Mouse (Mus musculus): ENCODE data around the gene Gpatch3.
A peak's percentile ranks its signal among the peaks of the same experiment; 100 is the strongest.

Gene Gpatch3

DNA sequence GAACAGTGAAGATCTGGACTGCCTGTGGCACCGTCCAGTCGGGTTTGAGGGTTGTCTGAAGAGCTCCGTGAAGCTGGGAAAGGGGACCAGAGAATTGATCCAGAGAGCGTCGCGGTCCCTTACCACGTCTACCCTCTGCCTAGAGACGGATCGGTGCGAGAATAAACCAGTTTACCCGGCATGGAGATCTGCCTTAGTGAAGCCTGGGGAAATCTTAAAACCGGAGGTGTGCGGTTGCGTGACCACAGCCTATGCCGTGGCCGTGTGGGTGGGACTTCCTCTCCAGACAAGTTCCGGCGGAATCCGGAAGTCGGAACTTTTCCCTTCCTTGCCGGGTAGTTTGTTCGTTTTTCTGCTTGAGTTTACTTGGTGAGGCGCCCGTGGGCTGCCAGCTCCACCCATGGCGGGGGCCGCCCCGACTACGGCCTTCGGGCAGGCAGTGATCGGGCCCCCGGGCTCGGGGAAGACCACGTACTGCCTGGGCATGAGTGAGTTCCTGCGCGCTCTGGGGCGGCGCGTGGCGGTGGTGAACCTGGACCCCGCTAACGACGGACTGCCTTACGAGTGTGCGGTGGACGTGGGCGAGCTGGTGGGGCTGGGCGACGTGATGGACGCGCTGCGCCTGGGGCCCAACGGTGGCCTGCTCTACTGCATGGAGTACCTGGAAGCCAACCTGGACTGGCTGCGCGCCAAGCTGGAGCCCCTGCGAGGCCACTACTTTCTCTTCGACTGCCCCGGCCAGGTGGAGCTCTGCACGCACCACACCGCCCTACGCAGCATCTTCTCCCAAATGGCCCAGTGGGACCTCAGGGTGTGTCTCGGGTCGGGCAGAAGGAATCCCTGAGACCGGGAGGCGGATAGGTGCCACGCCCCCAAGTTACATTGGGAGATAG lies 9.8 kb downstream of the Gpatch3 start, which contains the start of gene Gpn2:
Gpn2 (plus strand) TSS at position 304 of the 893 bp plus-strand sequence.
- peak; percentile 75 for DNase-seq (ENCODE audit: low read depth, low spot score)

DNA sequence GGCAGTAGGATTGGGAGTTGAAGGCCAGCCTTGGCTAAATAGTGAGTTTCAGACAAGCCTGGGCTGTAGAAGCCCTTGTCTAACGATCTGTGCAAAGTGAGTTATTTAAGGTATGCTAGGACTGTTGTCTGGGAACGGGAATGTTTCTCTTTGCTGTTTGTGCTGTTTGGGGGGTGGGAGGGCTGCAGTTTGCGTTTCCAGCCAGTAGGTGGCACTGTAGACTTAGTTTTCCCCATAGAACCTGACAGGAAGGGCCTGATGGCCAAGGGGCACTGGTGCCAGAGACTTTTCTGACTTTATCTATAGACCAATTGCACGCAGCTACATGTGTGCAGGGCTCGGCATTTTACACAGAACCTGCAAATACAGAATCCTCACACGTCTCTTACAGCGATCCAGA lies 18.0 kb downstream of the Gpatch3 start:
- peak; percentile 69 for DNase-seq (ENCODE audit: low read depth, low spot score)

DNA sequence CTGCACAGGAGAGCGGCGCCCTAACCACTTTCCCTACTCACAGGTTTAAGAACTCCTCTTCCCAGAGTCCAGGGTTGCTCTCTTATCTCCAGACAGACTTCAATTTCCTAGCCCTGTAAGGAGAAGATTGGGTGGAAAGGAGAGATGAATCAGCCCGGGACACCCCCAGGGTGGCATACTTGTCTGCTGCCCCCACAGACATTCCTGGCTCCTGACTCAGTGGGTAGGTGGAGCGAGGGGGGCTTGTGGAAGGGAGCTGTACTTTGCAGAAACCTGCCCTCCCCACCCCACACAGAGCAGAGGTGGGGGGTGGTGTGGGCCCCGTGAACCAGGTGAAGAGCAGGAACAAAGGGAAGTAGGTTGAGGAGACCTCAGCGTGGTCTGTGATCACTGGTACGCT lies 21.0 kb downstream of the Gpatch3 start:
- DNase-seq (ENCODE audit: low read depth, low spot score), result no peak

DNA sequence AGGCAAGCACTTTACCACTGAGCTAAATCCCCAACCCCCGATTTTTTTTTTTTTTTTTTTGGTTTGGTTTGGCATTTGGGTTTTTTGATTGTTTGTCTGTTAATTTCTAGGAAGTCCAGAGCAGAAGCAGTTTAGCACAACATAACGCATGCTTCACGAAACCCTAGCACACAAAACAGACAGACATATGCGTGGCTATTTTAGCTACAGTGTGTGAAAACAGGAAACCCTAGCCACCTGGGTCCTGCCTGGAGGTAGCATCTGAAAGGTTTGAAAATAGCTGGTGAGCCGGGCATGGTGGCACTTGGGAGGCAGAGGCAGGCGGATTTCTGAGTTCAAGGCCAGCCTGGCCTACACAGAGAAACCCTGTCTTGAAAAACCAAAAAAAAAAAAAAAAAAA lies 21.5 kb downstream of the Gpatch3 start:
- no peak for DNase-seq (ENCODE audit: low read depth, low spot score)

DNA sequence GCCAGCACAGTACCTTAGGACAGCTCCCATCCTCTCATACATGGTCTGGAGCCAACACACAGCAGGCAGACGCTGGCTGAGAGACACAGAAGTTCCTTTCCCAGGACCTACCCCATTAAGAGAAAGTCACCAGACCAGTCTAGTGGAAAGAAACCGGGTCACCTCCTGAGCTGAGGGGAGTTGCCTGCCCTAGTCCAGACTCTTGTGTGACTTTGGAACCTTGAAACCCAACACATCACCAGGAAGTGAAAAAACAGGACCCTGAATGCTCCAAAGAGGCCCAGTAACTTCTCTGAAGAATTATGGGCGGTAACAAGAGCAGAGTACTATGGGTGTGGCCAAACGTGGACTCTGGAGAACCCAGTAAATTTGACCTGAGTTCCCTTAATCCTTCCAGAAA lies 24.1 kb downstream of the Gpatch3 start:
- no peak for DNase-seq (ENCODE audit: low read depth, low spot score)

DNA sequence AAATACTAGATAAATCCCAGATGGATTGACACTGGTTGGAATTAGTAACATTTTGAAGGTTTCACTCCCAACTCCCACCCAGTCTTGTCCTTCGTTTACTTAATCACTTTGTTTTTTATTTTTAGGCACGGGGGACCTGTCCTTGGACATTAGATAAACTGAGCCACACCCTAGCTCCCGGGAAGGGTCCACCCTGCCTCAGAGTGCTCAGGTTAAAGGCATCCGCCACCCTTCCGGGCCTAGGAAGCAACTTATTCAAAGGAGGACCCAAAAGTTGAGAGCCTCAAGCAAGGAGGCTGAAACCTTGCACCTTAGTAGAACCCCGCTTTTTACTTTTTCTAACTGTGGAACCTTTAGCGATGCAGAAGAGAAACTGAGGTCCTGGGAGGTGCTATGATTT lies 24.6 kb downstream of the Gpatch3 start:
- DNase-seq (ENCODE audit: low read depth, low spot score), result no peak

DNA sequence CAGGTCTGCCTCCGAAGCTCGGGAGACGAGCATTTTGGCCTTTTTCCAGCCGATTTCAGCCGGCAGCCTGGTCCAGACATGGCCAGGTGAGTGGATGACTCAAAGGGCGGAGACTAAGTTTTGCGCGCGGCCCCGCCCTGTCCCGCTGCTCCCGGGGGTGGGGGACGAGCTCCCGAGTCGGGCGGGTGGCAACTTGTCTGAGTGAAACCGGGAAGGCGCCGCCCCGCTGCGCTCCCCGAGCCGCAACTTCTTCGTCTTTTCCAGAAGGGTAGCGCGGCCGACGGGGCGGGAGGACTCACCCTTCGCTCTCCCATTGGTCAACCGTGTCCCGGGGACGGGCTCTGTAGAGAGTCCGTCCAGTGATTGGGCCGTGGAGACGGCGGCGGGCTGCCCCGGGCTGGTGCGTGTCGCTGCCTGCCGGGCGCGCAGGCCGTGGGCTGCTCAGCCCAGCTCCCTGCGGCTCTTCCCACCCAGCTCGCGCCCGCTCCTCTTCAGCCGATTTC lies 25.1 kb downstream of the Gpatch3 start:
- peak; percentile 58 for DNase-seq (ENCODE audit: low read depth, low spot score)

DNA sequence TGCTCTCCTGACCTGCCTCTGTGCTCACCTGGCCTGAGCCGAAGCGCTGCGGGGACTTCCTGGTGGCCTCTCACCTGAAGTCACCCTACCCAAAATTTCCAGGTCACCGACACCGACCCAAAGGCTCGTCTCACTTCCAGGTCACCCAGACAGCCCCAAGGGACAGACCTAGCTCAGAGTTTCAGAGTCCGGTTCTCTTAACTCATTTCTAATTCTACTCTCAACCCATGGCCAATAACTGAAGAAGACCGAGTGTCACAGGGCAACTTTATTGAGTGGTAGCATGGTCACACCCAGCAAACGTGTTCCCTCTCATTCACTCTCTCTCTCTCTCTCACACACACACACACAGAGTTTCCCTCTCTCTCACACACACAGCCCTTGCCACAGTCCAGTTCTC lies 25.8 kb downstream of the Gpatch3 start:
- DNase-seq (ENCODE audit: low read depth, low spot score), result no peak

DNA sequence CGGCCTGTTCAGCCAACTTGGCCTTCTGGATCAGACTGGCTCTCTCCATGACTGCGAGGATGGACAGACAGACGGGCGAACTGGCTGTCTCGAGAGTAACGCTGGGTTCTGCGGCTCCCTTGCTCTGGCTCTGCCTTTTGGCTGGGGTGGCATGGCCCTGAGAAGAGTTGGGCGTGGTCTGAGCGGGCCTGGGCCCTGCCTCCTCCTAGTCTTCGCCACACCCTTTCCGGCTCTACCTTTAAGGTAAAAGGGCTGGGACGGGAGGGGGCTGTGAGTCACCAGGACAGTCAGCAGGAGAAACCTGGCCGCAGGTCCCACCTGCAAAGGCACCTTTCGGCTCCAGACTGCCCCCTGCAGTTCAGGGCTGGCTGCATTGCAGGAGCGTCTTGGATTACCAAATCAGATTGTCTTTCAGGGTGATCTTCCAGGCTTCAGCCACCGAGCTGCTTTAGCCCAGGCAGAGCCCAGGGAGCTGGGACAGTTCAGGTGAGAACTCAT lies 27.2 kb downstream of the Gpatch3 start, which contains the start of gene Sfn:
Sfn (minus strand) TSS at position 448 of the 498 bp plus-strand sequence.
- no peak for DNase-seq (ENCODE audit: low read depth, low spot score)

DNA sequence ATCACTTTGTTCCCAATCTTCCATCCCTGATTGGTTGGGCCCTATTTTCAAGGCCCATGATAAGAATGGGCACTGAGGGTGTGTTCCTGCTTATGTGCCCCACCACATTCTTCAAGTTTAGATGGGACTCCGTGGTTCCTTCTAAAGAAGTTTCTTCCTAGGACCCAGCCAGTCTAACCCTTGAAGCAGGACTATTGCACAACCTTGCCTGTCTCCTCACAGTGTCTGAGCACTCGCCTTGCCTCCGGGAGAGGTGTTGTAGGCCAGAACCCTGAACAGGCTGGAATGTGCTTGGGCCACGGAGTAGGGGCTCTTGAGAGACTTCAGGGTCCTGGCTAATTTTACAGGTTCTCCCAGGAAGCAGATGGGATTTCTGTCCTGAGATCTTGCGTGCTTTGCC lies 28.5 kb downstream of the Gpatch3 start:
- no peak for DNase-seq (ENCODE audit: low read depth, low spot score)

DNA sequence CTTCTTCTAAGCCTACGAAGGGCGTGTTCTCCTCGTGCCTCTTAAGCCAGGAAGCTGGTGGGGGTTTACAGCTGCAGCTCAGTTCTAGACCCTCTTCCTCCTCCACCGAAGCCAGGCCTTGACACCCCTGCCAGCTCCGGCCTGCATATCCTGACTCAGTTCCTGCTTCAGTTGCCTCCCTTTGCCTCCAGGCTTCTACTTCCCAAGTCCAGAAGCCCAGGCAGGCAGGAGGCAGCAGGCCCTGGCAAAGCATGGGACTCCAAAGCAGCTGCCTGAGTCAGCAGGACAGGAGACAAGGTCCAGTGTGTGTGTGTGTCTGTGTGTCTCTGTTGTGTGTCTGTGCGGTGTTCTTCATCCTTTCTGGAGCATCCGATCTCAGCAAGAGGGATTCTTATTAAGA lies 29.6 kb downstream of the Gpatch3 start:
- DNase-seq (ENCODE audit: low read depth, low spot score), result no peak

DNA sequence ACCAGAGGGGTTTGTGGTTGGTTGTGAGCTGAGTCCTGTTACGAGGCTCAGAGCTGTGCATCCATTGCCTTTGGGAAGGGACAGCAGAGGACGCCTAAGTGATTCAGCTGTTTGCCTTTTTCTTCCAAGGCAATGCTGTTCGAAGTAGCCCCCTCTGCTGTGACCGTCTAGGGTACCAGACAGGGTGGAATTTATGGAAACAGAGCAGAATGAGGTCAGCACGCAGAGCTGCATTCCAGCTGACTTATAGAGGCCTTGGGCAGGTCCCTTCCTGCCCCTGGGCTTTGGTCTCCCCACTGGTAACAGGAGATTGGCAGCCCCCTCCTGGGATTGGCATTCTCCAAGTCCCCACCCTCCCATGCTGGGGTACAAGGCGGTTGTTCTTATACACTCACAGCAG lies 30.3 kb downstream of the Gpatch3 start:
- no peak for DNase-seq (ENCODE audit: low read depth, low spot score)

DNA sequence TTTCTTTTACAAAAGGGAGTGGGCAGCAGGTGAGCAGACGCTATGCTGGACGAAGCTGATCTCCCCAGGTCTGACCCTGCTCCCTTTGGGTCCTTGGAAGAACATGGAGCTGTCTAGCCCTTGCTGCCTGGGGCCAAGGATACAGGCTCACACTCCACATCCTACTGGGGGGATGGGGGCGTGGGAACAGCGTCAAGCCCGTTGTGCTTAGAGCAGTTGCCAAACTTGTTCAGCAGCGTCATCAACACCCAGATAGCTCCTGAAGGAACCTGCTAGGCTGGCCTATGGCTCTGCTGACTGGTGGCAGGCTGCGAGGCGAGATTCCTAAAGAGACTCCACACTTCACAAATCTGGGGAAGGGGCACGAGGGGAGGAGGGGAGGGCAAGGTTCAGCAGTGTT lies 30.8 kb downstream of the Gpatch3 start:
- no peak for DNase-seq (ENCODE audit: low read depth, low spot score)

DNA sequence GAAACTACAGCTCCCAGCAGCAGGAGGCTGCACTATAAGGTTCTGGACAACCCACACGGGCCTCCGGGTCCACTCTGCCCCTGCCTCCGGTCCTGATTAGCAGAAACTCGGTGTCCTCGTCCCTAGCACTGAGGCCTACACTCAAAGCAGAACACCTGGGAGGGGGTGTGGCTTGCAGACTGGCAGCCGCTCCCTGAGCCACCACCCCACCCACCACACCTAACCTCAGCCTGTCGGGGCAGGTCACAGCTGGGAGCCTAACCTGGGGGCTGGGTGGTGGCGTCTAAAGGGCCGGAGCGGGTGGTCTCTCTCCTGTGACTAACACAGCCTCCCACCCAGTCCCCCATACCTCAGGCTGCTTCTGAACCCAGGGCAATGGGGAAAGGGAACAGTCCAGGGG lies 32.7 kb downstream of the Gpatch3 start:
- DNase-seq (ENCODE audit: low read depth, low spot score), result no peak

DNA sequence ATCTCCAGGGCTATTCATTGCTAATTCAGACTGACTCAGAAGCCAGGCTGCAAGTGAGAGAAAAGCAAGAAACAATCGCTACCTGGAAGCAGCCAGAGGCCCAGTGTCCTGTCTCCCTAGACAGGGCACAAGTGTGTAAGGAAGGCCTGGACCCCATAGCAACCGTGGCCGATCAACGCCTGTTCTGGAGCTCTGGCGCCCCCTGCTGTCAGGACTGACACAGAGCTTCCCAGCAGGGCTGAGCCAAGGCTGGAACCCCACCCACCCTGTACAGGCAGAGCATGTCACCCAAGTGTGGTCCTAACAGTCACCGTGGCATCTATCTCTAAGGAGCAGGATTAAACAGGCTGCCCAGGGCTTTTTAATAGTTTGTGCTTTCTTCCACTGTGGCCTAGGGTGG lies 35.2 kb downstream of the Gpatch3 start:
- peak; percentile 49 for DNase-seq (ENCODE audit: low read depth, low spot score)

DNA sequence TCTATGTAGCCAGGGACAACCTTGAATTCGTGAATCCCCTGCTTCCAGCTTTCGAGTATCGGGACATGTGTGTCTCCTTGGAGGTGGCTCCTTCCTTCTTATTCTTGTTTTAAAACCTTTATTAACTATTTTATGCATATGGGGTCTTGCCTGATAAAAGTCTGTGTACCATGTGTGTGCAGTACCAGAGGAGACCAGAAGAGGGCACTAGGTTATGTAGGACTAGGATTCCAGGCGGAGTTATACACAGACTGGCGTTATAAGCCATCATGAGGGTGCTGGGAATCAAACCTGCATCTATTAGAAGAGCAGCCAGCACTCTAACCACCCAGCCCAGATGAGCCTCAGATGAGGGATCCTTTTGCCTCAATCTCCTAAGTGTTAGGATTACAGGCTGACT lies 37.3 kb downstream of the Gpatch3 start:
- DNase-seq (ENCODE audit: low read depth, low spot score), result no peak

DNA sequence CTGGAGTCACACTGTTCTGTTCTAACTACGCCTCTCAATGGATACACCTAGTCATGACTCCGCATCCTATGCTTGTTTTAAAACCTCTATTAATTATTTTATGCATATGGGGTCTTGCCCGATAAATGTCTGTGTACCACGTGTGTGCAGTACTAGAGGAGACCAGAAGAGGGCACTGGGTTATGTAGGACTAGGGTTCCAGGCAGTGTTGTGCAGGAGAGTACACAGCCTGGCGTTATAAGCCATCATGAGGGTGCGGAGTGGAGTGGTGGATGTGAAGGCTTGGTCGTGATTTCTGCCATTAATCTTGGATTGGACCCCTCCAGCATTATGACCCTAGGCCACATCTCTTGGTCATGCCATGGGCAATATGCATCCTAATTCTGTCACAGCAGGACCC lies 37.9 kb downstream of the Gpatch3 start:
- no peak for DNase-seq (ENCODE audit: low read depth, low spot score)

DNA sequence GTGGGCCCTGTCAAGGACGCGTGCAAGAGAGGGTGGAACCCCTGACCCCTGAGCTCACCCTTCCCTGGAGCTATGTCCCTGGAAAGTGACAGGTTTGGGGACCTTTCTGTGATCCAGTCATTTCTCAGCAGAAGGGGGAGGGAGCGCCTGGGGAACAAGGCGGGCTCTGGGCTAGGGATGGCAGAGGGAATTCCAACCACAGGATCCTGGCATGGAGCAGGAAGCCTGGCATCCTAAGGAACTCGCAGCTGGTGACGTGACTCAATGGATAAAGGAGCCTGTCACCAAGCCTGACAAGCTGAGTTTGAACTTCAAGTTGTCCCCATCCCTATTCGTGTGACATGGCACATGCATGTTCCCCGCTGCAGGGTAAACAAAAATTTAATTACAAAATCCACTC lies 38.5 kb downstream of the Gpatch3 start:
- no peak for DNase-seq (ENCODE audit: low read depth, low spot score)

DNA sequence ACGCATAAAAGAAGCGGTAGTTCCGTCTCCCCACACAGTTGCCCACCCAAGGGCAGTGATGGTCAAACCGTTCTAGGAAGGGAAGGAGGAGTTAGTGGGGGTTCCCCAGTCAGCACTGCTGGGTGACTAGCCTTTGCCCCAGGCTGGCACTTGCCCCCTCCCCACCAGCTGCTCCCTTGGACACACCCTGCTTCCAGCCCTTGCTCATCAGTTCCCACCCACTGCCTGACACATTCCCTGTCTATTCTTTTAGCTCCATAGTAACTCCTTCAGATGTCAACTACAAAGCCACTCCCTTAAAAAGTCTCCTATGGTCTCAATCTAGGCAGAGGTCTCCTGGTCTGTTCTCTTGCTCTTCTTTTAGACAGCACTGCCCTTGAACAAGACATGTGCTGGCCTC lies 39.3 kb downstream of the Gpatch3 start:
- no peak for DNase-seq (ENCODE audit: low read depth, low spot score)

DNA sequence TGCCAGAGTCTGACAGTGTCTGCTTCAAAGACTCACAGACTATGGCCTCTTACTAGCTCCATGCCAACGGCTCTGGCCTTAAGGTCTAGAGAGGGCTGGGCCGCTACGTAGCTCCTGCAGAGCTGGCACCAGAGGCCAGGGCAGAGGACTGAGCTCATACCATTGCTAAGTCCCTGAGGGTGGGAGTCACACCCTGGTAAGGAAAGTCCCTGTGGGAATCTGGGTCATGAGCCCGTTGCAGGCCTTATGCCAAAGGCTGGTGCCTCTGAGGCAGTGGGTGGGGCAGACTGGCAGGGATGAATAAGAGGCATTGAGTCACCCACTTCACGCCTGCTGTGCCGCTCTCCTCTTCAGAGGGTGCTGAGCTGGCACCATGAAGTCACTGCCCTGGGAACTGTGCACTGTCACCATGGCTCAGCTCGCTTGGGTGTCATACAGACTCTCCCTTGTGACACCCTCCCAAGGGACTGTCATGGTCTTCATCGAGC lies 39.8 kb downstream of the Gpatch3 start:
- DNase-seq (ENCODE audit: low read depth, low spot score), result peak; percentile 24

DNA sequence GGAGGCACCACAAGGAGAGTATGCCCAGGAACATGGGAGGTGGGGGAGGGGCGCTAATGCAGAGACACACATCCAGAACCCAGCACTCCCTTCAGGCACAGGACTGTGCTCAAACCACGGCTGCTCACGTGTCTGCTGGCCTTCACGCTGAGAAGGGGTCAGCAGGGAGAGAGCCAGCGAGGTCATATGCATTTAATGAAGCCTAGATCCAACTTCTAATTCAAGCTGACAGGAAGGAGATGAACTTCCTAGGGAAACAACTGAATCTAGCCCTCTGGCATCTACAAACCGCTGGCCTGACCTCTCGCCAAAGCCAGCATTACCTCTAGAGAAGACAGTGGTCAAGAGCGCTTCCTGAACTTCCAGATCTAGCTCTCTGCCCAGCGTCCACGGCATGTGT lies 40.9 kb downstream of the Gpatch3 start:
- DNase-seq (ENCODE audit: low read depth, low spot score), result no peak

DNA sequence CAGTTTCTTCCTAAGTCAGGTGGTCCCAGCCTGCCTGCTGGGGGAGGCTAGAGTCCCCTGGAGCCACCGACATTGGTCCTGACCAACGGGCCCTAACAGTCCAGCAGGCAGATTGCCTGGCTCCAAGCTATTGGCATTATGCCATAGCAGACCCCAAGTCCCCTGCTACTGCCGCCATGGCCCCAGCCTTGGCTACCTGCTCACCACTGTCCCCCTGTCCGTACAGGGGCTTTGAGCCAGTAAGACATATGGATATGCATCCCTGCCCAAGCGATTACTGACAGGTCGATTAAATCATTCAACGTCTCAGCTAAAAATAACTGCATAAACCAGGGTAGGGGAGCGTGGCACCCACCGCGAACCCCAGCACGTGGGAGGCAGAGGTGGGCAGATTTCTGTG lies 43.4 kb downstream of the Gpatch3 start:
- no peak for DNase-seq (ENCODE audit: low read depth, low spot score)
